Mouse (Mus musculus) G1E (cell line): ENCODE measurements around the gene Cep162. TPM values are rescaled to one million over a fixed set of nuclear protein-coding genes. Genes with fewer than 3 reads are reported as not detected.

Source experiments
- ATAC-seq: 2 replicates; pipeline ENCODE4 v1.8.0; 2016; ENCODE audit warnings: mild to moderate bottlenecking; ENCODE audit not compliant: insufficient number of reproducible peaks, poor library complexity, low FRiP score, severe bottlenecking; ENCODE audit errors: extremely low read depth
- DNase-seq: peaks from one replicate; pipeline ENCODE4 v3.0.0; 2012; ENCODE audit warnings: low spot score
- H3K27me3 ChIP-seq: 2 replicates; pipeline ENCODE4 v1.6.1; 2012; ENCODE audit warnings: mild to moderate bottlenecking, low read length, inconsistent platforms; ENCODE audit not compliant: insufficient read depth
- H3K36me3 ChIP-seq: replicated peaks from 2 replicates; pipeline ENCODE3; 2012; ENCODE audit warnings: mild to moderate bottlenecking, inconsistent platforms
- H3K4me1 ChIP-seq: 2 replicates; pipeline ENCODE4 v1.6.1; 2012; ENCODE audit warnings: low read depth, low read length, inconsistent platforms, mixed read lengths; ENCODE audit not compliant: insufficient read depth
- H3K4me3 ChIP-seq: 2 replicates; pipeline ENCODE4 v1.5.1; 2012; ENCODE audit warnings: low read depth, mild to moderate bottlenecking, inconsistent platforms, low read length, moderate library complexity, mixed read lengths
- H3K9me3 ChIP-seq: replicated peaks from 2 replicates; pipeline ENCODE4 v1.6.1; 2012; ENCODE audit warnings: inconsistent platforms
- CTCF ChIP-seq: IDR thresholded peaks from 2 replicates; pipeline ENCODE4 v1.5.1; 2012; ENCODE audit warnings: low read depth, low read length, inconsistent platforms, mixed read lengths
- GATA1 ChIP-seq: IDR thresholded peaks from 2 replicates; pipeline ENCODE4 v1.6.1; 2012; ENCODE audit warnings: borderline replicate concordance, low read length, inconsistent platforms, mixed read lengths
- GATA2 ChIP-seq: IDR thresholded peaks from 2 replicates; pipeline ENCODE4 v1.6.1; 2012; ENCODE audit warnings: low read depth, low read length, inconsistent platforms, borderline replicate concordance
- POLR2AphosphoS5 ChIP-seq: IDR thresholded peaks from 2 replicates; pipeline ENCODE4 v1.6.1; 2012; ENCODE audit warnings: low read depth, low read length, inconsistent platforms; ENCODE audit not compliant: insufficient replicate concordance
- TAL1 ChIP-seq: conservative IDR thresholded peaks from 2 replicates; pipeline ENCODE4 v1.6.1; 2012; ENCODE audit warnings: low read depth, low read length, inconsistent platforms, mixed read lengths
- polyA plus RNA-seq: library from polyadenylated mRNA; stranded (reverse); fragments of >175 nt; gene quantifications from 2 replicates; pipeline ENCODE4 v1.2.3, GENCODE M21; 2012
- total RNA-seq, 2 experiments: library from RNA; stranded (forward) in 1 of 2; stranded (reverse) in 1 of 2; fragments of 200-1000 nt in 1 of 2; fragments of >200 nt in 1 of 2; fragmentation: Nextera tagmentation in 1 of 2; gene quantifications; 2 replicates each; pipeline ENCODE4 v1.2.3; 2014 to 2017

Gene Cep162
- total and polyA plus RNA-seq, 3 experiments = 1.4 to 18.8 (median 17.5) TPM

DNA sequence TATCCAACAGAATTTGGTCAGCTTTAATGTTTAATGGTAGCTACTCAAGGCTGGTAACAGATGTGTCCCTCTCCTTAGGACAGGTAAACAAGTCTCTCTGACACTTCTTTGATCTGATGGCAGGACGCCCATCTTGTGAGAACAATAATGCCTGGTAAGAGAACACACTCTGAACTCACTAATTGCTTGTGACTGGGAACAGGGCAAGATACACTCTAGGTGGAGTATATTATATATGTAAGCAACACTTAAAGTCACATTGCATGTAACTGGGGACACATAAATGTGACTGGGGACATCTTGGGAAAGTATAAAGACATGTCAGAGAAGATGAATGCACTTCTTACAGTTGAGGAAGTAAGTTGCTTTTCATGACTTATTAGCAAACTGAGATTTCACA lies 7.7 kb downstream of the Cep162 start:
- no peaks in the 10 kb centered on the region for H3K4me1 ChIP-seq
- TF ChIP-seq CTCF = no peak
- TF ChIP-seq TAL1 = no peak
- TF ChIP-seq POLR2AphosphoS5 = no peak
- TF ChIP-seq GATA1 = no peak
- no peak for TF ChIP-seq GATA2
- peaks cover 56% of the 10 kb centered on the region for H3K36me3 ChIP-seq
- DNase-seq (no peak), ATAC-seq (no peak)
- no peak overlapping the region for H3K4me3 ChIP-seq
- H3K27me3 ChIP-seq = no peaks in the 10 kb centered on the region
- H3K9me3 ChIP-seq = no peaks in the 10 kb centered on the region

GRCm38 (mm10) chr9:87213204-87213603 lies 42.1 kb downstream of the Cep162 start:
- Histone ChIP-seq H3K9me3 (no peaks in the 10 kb centered on the region), H3K36me3 (peaks cover 55% of the 10 kb centered on the region), H3K4me3 (no peak overlapping the region), H3K4me1 (no peaks in the 10 kb centered on the region), H3K27me3 (no peaks in the 10 kb centered on the region)
- TF ChIP-seq TAL1 (no peak), CTCF (no peak), GATA2 (no peak), GATA1 (no peak), POLR2AphosphoS5 (no peak)
- no peak for ATAC-seq
- DNase-seq = no peak

DNA sequence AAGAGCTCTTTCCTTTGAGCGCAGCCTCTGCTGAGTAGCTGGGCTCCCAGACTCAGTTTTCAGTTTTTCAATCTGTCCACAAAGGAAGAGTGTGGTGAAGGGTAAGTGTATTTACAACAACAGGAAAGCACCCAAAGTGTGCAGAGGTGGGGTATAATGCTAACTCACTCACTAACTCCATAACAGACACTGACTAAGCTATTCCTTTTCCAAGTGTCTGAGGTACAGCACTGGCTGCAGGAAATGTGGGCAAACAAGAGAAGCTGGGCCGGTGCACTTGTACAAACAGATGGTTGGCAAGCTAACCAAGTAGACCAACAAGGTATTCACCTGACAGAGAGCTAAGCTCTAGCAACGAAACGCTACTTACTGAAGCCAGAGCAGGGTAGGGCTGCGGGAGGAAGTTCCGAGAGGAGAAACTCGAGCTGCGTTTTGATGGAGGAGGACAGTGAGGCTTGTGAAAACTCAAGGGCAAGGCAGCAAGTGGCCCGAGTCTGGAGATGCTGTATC lies 44.5 kb downstream of the Cep162 start:
- TF ChIP-seq GATA1 (no peak), POLR2AphosphoS5 (no peak), TAL1 (no peak), CTCF (no peak), GATA2 (no peak)
- Histone ChIP-seq H3K4me1 (peaks cover 8% of the 10 kb centered on the region; the same call in 1 of the 2 replicates), H3K4me3 (no peak overlapping the region), H3K9me3 (no peaks in the 10 kb centered on the region), H3K27me3 (no peaks in the 10 kb centered on the region), H3K36me3 (peaks cover 64% of the 10 kb centered on the region)
- DNase-seq = no peak
- ATAC-seq = no peak

GRCm38 (mm10) chr9:87202431-87202830 lies 52.9 kb downstream of the Cep162 start:
- peaks cover 8% of the 10 kb centered on the region; the same call in 1 of the 2 replicates for H3K4me1 ChIP-seq
- H3K36me3 ChIP-seq = peaks cover 71% of the 10 kb centered on the region

DNA sequence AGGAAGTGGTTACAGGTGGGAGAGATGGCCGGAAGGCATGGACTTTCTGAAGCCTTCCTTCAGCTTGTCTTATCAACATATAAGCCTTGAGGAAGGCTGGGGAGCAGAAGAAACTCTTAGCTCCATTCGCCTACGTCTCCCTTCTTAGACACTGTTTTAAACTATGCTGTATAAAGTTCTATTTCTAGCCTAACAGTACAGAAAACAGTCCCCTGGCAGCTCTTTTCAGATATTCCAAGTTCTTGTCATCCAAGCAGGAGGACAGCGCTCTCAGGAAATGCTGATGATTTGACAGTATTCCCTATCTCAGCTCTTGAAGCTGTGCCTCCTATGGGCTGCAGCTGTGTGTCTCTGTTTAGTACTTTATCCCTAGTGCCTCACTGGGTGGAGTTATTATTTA lies 54.4 kb downstream of the Cep162 start:
- H3K36me3 ChIP-seq = peaks cover 69% of the 10 kb centered on the region
- H3K9me3 ChIP-seq = no peaks in the 10 kb centered on the region
- ATAC-seq (no peak), DNase-seq (no peak)
- H3K4me1 ChIP-seq = no peaks in the 10 kb centered on the region
- TF ChIP-seq GATA1 (no peak), TAL1 (no peak), GATA2 (no peak), POLR2AphosphoS5 (no peak), CTCF (no peak)
- H3K4me3 ChIP-seq = no peak overlapping the region
- H3K27me3 ChIP-seq = no peaks in the 10 kb centered on the region

More at GRCm38 (mm10) chr9:87202431-87202830, 52.9 kb downstream of the Cep162 start:
- no peak for TF ChIP-seq GATA1
- TF ChIP-seq POLR2AphosphoS5 = no peak
- no peak for TF ChIP-seq TAL1
- TF ChIP-seq GATA2 = no peak
- no peak for TF ChIP-seq CTCF
- ATAC-seq (no peak), DNase-seq (no peak)
- H3K4me3 ChIP-seq = no peak overlapping the region
- no peaks in the 10 kb centered on the region for H3K27me3 ChIP-seq
- H3K9me3 ChIP-seq = no peaks in the 10 kb centered on the region

DNA sequence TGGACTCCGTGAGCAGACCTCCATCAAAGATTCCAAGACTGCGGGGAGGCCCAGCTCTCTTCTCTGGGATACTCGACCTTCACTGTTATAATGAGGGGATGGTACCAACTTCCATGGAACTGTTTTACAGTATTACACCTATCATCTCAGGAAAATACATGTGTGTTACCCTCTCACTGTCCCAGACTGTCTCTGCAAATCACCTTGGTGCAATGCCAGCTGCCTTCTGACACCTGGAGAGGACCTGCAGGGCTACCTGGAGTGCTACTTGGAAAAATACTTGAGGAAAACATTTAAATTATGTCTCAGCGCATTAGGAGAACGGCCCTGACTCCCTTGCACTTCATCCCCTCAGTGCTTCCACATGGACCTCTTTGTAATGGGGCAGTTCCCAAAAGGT lies 54.9 kb downstream of the Cep162 start:
- no peak overlapping the region for H3K4me3 ChIP-seq
- ATAC-seq (no peak), DNase-seq (no peak)
- H3K4me1 ChIP-seq = no peaks in the 10 kb centered on the region
- no peak for TF ChIP-seq GATA1
- no peak for TF ChIP-seq GATA2
- TF ChIP-seq POLR2AphosphoS5 = no peak
- no peak for TF ChIP-seq TAL1
- no peak for TF ChIP-seq CTCF
- H3K27me3 ChIP-seq = no peaks in the 10 kb centered on the region
- H3K36me3 ChIP-seq = peaks cover 68% of the 10 kb centered on the region
- no peaks in the 10 kb centered on the region for H3K9me3 ChIP-seq
